Mouse (Mus musculus) B cell, adult 62 days (primary cell): ENCODE results near the gene Bnc1. TPM values are rescaled to one million over a fixed set of nuclear protein-coding genes. Genes with fewer than 3 reads are reported as not detected.

Source experiments
- total RNA-seq: library from RNA; stranded (reverse); gene quantifications from 4 replicates; pipeline ENCODE4 v1.2.4, GENCODE M21; 2023

Gene Bnc1
- 0.12 to 0.20 TPM in 2 of 4 replicates, not detected in the others for total RNA-seq

DNA sequence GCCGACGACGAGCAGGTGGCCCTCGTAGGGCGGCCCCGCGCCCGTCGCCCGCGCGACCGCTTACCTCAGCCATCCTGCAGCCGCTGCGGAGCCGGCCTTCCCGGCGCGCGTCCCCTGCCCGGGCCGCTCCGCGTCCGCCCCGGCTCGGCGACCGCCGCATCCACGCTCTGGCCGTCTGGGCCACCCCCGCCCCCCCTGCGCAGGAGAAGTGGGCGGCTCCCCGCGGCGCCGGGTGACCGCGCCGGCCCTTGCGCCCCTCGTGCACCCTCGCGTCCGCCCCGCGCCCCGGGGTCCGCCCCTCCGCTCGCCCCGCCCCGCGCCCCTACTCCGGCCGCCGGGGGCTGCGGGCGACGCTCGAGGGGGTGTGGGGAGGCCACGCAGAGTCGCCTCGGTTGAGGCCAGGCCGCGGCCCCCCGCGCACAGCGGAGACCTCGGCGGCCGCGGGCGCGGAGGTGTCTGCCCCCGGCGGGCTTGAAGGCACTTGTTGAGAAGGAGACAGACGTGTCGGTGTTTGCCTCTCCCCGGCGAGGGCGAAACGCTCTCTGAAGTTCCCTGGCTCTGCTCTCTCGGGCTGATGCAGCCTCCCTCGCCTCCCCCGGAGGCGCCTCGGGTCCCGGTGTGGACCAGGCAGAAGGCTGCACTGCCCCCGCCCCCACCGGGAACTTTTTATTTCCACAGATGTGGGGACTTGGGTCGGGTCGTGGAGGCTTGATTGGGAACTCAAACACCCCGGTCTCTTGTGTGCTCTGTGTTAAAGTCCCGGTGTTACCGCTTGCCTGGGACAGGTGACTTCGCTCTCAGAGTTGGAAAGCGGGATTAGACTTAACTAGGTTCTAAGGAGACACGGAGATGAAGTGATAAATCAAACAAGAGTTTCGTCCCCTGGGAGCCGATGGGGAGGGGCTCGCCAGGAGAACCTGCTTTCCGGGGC, at the start of gene Bnc1:
TSS of gene Bnc1 (minus strand) at position 162 of the 931 bp plus-strand sequence.

DNA sequence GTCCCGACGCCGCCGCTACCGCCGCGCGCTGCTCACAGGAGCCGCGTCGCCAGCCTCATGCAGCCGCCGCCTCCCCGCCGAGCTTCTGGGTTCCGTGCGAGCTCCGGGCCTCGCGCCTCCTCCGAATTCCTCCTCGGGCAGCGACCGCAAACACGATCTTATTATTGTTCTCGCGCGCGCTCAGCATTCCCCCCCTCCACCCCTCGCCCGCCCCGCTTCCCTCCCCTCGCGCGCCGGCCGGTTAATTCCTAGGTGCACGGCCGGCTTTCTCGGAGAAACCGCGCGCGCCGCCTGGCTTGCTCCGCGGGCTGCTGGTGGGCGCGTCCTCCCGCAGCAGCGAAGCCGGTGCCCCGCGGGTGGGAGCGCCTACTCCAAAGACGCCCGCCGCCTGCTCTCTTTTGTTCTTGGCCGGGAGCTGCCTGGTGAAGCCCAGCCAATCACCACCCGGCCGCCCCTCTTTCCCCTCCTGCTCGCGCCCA, 57.8 kb downstream of the Bnc1 start, which contains the start of gene Hdgfl3:
TSS of gene Hdgfl3 (minus strand) at position 207 of the 479 bp plus-strand sequence.

Other genes starting within 250 kb of the Bnc1 start
- 43.3 to 48.4 TPM (median 46.0 TPM) in 4 replicates for gene Ramac, start 229.4 kb downstream of the Bnc1 start, total RNA-seq
- gene 3110040N11Rik, start 202.8 kb downstream of the Bnc1 start, total RNA-seq: 23.6 to 31.1 TPM (median 28.5 TPM) in 4 replicates
- gene Btbd1, start 162.9 kb downstream of the Bnc1 start, total RNA-seq: 60.7 to 75.2 TPM (median 69.2 TPM) in 4 replicates
- not detected in 4 replicates for gene Gm10160, start 136.5 kb downstream of the Bnc1 start, total RNA-seq
- gene Tm6sf1, start 133.3 kb downstream of the Bnc1 start, total RNA-seq: 129 to 139 TPM (median 133 TPM) in 4 replicates
- 3.3 to 4.6 TPM (median 3.9 TPM) in 4 replicates for gene Hdgfl3, start 57.8 kb downstream of the Bnc1 start, total RNA-seq
- gene Sh3gl3, start 181.5 kb upstream of the Bnc1 start, total RNA-seq: not detected in 4 replicates